Mouse (Mus musculus): Measurements from ENCODE around the gene Pom121l2.

DNA sequence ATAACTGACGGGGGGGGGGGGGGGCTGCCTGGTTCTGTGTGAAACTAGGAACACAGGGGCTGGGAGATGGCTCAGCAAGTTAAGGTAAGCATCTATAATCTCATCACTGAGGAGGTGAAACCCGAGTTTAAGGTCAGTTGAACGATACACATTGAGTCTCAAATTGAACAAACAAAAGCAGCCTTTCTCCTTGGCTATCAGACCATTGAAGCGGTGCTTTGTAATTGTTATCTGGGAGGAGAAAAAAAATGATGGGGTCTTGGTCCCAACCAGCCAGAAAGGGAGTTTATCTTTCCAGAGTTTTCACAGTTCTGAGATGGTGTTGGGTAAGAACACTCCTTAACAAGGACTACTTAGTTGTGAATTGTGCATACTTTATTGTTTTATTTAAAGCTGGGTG, 16.8 kb downstream of the Pom121l2 start:
- TF ChIP-seq CTCF (IDR thresholded peaks at IDR 0.05; ENCODE audit: low read depth, low read length), result no peak
- TF ChIP-seq POLR2A (IDR thresholded peaks at IDR 0.05; ENCODE audit: borderline replicate concordance, low read depth, low read length), result no peak
